Mouse (Mus musculus) adrenal gland, postnatal 36 days (tissue): ENCODE results near the gene Chat. TPM values are rescaled to one million over a fixed set of nuclear protein-coding genes. Genes with fewer than 3 reads are reported as not detected.
"Not testable (repeated sequence)": the region's sequence is repeated elsewhere in the genome, so short reads cannot be mapped to it uniquely, and the experiment has no call there.

Experiments used
- DNase-seq, 2 experiments: peaks; one replicate each; pipeline ENCODE4 v3.0.0; 2021; ENCODE audit warnings: mixed read lengths in 1 of 2
- total RNA-seq, 2 experiments: library from RNA; stranded (reverse); gene quantifications; 2 replicates each; pipeline ENCODE4 v1.2.3; 2021

Chat gene
- total RNA-seq, 2 experiments from 2014 or later: not detected

DNA sequence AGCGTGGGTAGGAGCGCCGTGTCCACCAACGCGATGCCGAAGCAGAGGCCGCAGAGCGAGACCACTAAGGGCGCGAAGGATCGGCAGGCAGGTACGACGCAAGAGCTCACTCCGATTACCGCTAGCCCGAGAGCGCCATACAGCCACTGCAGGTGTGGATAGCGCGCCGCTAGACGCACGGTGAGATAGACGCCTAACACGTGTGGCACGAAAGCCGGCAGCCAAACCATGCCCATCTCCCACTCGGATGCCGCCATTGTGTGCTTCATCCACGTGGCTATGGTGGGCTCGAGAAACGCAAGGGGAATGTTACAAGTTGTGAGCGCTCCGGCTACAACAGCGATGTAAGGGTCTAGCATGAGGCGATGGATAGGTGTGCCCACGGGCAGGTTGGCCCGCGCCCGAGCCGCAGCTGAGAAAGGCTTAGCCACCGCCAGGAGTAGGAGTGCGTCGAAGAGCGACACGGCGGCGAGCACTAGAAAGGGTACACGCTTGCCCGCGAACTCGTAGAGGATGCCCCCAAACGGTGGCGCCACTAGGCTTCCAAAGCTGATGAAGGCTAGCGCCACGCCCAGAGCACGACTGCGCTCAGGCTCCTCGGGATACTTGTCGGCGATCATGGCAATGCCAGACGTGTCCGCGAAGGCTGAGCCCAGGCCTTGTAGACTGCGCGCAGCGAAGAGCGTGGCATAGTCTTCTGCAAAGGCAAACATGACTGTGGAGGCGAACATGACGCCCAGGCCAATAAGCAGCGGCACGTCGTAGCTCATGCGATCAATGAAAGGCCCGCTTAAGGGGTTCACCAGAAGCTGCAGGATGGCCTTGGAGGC lies 2.4 kb downstream of the Chat start:
- no peak for DNase-seq

DNA sequence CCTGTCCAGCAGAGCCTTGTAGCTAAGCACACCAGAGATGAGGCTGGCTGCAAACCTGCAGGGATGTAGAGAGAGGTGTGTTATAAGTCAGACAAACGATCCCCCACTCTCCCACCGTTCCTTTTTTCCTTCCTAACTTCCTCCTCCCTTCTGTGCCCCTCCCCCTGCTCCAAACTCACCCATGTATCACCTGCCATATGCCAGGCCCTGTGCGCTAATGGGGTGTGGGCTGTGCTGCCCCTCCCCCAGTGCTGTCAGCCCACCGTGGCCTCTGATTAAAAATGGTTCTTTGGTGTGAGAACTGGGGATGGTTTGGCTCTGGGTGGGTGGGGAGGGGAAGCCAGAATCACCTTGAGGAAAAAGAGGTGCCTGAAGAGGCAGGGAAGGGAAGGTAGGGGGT lies 13.2 kb downstream of the Chat start:
- no peak for DNase-seq

DNA sequence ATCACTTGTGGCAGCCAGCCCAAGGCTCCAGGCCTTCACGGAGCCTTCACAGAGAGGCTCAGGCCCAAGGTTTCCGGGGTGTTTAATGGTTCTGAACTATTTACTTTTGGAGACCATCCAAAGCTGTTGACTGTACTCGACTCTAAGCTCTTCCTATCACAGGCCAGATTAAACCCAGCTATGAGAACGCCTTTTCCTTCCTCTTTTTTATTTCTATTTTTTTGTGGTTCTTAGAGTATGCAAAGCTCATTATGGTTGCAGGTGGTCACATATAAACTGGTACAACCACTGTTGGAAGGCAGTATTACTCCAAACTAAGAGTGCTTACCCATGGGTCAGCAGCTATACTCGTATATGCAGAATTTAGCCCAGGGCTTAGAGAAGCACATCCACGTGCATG lies 18.8 kb downstream of the Chat start:
- no peak for DNase-seq

DNA sequence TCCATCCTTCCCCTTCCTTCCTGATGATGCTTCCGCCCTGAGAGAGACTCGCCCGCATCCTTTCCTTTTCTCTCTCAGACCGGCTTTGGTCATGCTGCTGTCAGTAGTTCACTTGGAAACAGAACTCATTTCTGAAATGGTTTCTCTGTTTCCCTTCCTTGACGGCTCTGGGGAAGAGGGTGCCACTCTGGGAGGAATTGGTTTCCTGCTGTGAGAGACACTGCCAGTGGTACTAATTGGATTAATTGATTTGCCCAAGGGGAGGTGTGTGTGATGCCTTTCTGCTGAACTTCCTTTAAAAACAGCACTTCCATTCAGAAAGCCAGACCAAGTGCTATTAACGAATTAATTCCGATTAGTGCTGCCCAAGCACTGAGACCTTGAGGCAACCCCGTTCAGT lies 22.3 kb downstream of the Chat start:
- no peak for DNase-seq

DNA sequence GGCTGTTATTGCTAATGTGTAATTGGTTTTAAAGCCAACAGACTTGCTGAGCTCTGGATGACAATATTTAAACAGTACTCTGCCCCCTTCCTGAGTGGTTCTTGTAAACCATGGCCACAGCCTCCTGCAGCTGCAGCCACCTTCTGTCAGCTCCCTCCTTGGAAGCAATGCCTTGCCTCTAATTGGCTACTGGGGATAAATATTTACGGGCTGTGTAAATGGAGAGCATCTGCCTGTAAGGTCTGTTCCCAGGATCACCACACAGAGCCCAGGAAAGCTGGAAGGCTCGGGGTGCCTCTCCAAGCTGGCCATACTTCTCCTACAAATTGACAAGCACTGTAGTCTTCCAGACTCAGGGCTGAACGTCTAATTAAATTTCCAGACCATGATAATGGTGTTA lies 26.0 kb downstream of the Chat start:
- no peak for DNase-seq

DNA sequence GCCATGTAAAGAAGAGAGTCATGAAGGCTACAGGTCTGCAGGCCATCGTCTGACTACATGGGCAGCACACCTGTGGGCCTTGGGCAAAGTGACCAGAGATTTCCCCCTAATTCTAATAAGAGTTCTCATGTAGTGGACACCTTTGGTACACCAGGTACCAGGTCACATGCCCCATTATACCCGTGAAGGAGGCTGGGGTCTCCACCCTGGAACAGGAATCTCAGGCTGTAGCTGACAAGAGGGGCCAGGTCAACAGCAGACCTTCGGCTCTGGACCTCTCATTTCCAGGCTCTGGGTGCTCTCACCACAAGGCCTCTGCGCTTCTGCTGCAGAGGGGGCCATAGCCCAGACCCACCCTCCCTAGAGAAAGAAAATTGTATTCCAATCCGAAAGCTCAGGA lies 26.5 kb downstream of the Chat start:
- no peak for DNase-seq

DNA sequence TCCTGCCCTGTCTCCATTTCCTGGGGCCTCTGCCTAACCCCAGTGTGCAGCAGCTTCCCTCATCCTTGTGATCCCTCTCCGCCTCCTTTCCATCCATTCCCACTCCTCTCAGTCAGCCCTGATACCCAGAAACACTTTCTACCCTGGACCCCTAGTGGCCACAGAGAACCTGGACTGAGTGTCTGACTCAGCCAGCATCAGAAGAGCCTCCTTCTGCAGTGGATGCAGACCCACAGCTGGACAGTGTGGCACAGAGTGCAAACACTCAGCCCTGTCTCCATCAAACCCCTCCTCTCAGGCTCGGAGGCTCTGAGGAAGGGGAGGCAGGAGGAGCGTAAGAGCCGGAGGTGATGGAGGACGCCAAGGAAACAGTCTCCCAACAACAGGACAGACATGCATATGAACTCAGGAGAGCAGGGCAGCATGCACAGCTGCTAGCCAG lies 28.4 kb downstream of the Chat start:
- no peak for DNase-seq

DNA sequence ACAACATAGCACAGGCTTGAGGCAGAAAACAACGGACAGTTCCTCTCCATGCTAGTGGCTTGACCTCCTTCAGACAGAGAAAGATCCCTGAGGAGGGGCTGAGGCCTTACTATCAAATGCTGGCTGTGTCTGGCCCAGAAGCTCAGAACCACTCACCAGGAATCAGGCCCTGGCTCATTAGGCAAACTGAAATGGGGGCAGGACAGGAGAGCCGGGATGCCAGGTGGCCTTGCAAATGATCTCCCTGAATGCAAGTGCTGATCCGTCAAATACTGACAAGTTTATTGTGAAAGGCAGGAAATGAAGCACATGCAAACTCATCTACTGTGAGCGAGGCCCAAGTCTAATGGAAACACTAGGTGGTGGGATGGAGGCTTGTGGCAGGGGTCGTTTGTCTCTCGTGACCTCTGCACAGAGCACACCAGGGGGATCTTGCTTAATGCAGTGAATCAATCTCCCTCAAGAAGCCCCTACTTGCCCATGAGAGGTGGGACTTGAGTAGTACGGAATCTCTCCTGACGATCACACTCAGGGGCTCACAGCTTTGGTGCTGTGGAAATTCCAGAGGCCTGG lies 36.7 kb downstream of the Chat start:
- no peak for DNase-seq

DNA sequence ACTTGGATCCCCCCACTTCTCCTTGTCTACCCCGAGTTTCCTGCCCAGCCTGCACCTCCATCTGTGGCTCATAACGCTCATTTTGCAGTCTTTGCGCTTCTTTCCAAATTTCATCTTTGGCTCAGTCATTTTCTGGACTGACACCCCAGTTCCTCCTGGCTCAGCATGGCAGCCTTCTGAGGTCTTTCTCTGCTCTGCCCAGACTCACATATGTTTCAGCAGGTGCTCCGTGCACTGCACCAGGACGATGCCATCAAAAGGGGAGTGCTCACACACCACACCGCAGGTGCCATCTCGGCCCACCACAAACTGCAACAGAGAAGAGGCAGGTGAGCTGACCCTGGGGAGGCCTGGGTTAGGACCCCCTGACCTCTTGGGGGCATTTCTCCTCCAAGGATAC lies 41.8 kb downstream of the Chat start:
- DNase-seq: no peak

DNA sequence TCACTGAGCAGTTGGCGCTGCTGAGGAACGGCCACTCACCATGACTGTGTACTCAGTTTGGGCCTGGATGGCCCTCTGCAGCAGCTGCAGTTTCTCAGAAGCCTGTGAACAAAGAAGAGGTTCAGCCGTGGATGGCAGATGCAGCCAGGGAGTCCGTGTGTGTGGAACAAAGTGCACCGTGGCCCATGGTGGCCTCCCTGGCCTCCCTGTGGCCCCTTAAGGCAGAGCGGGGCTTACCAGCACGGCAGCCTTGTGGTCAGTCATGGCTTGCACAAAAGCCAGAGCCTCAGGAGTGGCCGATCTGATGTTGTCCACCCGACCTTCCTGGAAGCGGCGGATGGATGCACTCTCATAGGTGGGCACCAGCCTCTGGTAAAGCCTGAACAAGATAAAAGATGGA lies 47.0 kb downstream of the Chat start:
- DNase-seq: no peak

DNA sequence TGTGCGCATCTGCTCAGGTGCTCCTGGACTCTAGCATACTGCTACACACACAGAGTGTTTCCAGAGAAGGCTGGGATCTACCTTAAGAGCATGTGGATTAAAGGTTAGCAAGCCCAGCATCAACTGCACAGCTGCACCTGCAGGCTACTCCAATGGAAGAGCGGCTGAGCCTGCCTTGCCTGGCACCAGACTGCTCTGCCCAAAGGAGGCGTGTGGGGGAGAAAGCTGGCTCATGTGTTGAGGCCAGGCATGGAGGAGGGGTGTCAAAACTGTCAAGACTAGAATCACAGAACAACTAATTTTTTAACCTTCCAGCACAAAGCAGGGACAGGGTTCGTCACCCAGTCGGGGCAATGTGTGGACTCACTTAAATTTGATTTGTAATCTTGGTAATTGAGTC lies 53.7 kb downstream of the Chat start:
- DNase-seq: no peak

DNA sequence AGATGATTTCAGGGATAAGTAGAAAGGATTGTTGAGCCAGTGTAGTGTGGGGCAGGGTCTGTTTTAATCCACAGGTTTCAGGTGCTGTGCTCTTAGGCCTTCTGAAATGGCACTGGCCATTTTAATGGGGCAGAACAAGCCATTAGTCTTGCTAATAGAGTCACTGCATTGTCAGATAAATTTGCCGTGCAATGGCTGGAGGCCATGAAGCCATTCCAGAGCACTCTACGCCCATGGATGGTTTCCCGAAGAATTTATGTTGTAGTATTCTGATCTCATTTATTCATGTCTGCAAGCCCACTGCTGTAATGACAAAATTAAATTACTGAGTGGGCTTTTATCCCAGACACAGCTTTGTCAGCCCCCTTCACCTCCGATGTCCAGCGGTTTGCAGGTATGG lies 55.7 kb downstream of the Chat start:
- no peak for DNase-seq

DNA sequence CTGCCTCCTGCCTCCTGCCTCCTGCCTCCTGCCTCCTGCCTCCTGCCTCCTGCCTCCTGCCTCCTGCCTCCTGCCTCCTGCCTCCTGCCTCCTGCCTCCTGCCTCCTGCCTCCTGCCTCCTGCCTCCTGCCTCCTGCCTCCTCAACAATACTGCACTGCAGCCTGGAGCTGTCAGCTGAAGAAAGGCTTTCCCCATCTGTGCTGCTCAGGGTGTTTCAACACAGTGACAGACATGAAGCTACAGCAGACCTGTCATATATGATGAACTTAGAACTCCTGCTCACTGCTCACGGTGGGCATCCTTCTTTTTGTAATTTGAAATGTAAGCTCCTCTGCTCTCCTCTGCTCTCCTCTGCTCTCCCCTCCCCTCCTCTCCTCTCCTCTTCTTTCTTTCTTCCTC lies 60.4 kb downstream of the Chat start:
- not testable (repeated sequence) for DNase-seq

DNA sequence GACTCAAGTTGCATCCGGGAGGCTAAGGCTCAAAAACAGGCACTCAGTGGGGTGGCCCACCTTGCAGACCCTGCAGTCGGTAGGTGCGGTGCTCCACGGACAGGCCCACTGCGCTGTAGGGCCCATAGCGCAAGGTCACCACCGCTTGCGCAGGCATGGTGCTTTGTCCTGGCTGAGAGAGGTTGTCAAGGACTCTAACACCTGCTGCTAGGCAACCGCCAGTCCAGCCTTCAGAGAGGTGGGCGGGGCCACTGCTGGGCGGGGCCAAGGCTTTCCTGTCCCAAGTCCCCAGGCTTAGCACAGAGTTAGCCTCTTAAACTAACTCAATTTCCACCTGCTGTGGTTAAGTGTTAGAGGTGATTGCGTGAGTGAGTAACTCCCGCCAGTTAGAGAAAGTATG lies 77.6 kb downstream of the Chat start, which contains the start of gene 1700024G13Rik:
TSS of gene 1700024G13Rik (minus strand) at position 196 of the 400 bp plus-strand sequence.
- peak; percentile 78 to 86 for DNase-seq

DNA sequence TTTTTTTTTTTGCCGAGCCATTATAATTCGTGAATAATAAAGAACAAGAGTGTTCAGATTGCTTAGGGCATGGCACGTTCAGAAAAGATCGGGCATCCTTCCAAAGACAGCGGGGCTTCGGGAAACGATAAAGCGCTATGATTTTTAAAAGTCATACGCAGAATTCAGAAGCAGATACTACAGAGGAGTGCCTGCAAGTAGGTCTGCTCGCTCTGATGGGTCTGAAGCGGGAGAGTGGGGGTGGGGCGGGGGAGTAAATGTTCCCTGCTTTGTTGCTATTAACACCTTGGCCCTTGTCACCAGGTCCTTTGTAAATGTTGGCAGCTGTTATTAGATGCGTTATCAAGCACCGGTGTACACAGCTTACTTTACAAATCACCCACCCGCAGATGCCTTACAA lies 84.2 kb downstream of the Chat start:
- no peak for DNase-seq

DNA sequence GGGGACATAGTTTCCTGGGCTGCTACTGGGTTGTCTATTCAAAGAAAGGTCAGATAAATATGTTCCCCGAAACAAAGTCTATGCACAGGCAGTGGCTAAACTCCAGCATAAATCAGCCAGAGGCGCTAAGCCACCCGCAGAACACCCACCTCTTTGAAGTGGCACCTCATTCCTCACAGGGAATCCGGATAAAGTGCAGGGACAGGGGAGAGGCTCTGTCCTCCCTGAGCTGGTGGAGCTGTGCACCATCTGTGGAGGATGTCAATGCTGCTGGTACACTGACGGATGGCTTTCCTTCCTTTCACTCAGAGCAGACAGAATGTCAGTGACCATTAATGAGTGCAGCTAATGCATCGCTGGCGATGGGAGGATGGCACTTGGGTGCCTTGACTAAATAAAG lies 84.7 kb downstream of the Chat start:
- no peak for DNase-seq

DNA sequence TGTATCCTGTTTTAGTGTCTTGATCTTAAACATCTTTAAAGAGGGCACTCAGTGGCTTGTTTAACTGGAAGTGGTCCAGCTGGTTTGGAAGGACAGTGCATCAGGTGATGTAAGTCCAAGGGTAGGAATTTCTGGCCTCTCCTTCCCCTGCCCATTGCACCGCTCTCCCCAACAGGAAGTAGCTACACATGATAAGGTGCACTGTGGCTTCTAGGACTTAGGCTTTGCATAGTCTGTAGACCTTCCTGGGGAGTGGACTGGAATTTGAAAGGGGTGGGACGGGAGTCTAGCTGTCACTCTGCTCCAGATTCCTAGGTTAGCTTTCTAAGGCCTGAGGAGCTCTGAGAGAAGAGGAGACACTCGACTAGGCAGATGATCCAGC lies 85.7 kb downstream of the Chat start:
- no peak for DNase-seq

DNA sequence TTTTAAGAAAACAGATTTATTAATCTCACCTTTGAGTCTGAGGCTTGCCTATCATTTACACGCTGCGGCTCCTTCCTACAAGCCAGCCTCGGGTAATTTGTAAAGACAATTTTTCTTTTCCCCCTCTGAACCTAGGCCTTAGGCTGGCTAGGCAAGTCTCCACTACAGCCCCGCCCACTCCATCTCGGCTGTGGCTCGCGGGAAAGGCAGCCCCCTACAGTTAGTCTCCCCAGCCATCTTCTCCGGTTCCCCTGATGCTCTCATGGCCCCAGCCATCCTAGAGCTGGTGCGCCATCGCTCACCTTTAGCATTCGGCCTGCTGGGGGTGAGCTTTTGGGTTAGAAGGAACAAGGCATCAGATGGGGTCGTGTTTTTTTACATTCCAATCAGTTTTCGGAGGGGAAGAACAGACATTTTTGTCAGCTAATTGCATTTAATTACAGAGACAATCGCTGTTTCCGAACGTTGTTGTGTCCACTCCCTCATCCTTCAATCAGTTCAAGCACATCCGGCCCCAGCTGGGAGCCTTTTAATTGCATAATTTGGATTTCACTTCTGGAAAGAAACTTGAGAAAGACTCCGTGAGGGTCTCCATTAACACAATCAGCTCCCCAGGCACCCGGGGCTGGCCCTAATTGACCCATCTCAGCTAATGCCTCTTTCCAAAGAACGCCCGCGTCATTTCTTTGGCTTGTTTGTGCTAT lies 86.2 kb downstream of the Chat start:
- no peak for DNase-seq

DNA sequence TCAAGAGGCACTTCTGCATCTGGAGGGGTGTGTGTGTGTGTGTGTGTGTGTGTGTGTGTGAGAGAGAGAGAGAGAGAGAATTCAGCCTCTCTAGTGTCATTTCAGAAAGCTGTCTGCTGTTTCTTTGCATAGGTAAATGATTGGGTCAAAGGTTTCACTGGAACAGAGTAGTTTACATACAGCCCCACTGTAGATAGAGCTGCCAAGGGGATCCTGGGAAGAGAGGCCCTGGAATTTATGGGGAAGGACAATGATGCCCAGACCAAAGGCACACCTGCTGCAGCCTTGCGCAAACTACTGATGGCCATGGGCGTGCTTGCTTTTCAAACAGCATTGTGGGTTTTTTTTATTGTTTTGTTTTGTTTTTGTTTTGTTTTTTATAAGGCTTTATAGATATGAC lies 93.3 kb downstream of the Chat start:
- no peak for DNase-seq

DNA sequence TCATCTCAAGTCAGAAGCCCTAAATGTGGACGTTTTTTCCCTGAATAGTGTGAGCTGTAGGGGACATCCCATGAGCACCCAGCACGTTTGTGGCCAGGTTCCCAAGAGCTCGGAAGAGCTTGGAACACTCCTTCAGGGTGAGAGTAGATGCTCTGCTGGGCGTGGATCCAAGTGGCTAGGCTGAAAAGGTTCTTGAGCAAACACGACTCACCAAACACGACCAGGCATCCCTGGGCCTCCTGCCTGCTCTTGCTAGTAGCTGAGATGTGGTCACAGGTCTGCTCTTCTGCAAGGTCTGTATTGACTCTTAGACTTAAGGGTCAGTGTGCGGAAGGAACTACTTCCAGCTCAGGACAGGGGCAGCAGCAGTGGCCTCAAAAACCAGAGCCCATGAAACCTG lies 96.0 kb downstream of the Chat start:
- no peak for DNase-seq

DNA sequence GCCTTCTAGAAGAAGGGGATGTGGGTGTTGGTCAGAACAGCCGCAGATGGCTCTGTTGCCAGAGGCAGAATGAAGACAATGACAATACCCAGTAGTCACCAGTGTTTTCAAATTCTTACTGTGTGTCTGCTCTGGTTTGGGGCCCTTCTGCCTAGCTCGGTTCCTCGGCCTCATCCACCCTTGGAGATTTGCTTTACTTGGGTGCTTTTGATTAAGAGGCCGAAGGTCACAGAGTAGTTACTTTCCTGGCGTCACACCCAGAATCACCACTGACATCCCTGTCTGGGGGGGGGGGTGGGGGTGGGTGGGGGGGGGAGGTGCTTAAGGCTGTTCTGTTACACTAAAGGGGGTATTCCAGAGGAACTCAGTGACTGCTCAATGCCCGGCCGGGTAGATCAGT lies 101.4 kb downstream of the Chat start:
- DNase-seq: no peak
